Mouse (Mus musculus) midbrain, postnatal 0 days (tissue): ENCODE results near the gene N4bp2l2. TPM values are rescaled to one million over a fixed set of nuclear protein-coding genes. Genes with fewer than 3 reads are reported as not detected.

Experiments
- ATAC-seq: fragments of 200-750 bp; cut with Nextera tagmentation; 2 replicates; pipeline ENCODE4 v1.8.0; 2017; ENCODE audit warnings: moderate number of reproducible peaks, mild to moderate bottlenecking, moderate TSS enrichment, moderate library complexity; ENCODE audit not compliant: low FRiP score
- DNase-seq: peaks from one replicate; pipeline ENCODE4 v3.0.0-alpha.2; 2015; ENCODE audit warnings: low spot score
- H3K27ac ChIP-seq: fragments of 300-500 bp; sonication (generic); 2 replicates; pipeline ENCODE4 v1.5.1; 2014; ENCODE audit warnings: low read depth, mild to moderate bottlenecking, low read length, mixed read lengths
- H3K27me3 ChIP-seq: fragments of 300-500 bp; sonication (generic); 2 replicates; pipeline ENCODE4 v1.6.1; 2014; ENCODE audit warnings: low read length, control low read depth, mixed read lengths; ENCODE audit not compliant: insufficient read depth
- H3K36me3 ChIP-seq: fragments of 300-500 bp; sonication (generic); 2 replicates; pipeline ENCODE4 v1.6.1; 2014; ENCODE audit warnings: low read length, control low read depth, mixed read lengths; ENCODE audit not compliant: insufficient read depth
- H3K4me1 ChIP-seq: fragments of 300-500 bp; sonication (generic); 2 replicates; pipeline ENCODE4 v1.6.1; 2014; ENCODE audit warnings: mild to moderate bottlenecking, control low read depth, antibody characterized with exemption, low read length, mixed read lengths; ENCODE audit not compliant: insufficient read depth
- H3K4me2 ChIP-seq: fragments of 300-500 bp; sonication (generic); 2 replicates; pipeline ENCODE4 v1.6.1; 2014; ENCODE audit warnings: low read depth, mild to moderate bottlenecking, low read length, mixed read lengths; ENCODE audit not compliant: poor library complexity, severe bottlenecking
- H3K4me3 ChIP-seq: fragments of 300-500 bp; sonication (generic); 2 replicates; pipeline ENCODE4 v1.5.1; 2014; ENCODE audit warnings: low read depth, mild to moderate bottlenecking, low read length, moderate library complexity
- H3K9ac ChIP-seq: fragments of 300-500 bp; sonication (generic); replicated peaks from 2 replicates; pipeline ENCODE4 v1.6.1; 2014; ENCODE audit warnings: mild to moderate bottlenecking, low read length, moderate library complexity, mixed read lengths; ENCODE audit not compliant: poor library complexity, severe bottlenecking
- H3K9me3 ChIP-seq: fragments of 300-500 bp; sonication (generic); 2 replicates; pipeline ENCODE4 v1.6.1; 2016; ENCODE audit warnings: low read length, control low read depth
- CTCF ChIP-seq: IDR thresholded peaks from 2 replicates; pipeline ENCODE4 v1.5.1; 2016; ENCODE audit warnings: antibody characterized with exemption, mild to moderate bottlenecking
- WGBS: fragments of 180-500 bp; shearing (Covaris S2); extraction: QIAGEN DNeasy Blood & Tissue Kit; methylation state at CpG from one replicate; pipeline ENCODE4 v1.1.7; 2014; 5-methylcytosine and 5-hydroxymethylcytosine counted together
- polyA plus RNA-seq: library from polyadenylated mRNA; unstranded; fragments of >200 nt; fragmentation: Nextera tagmentation; extraction: Ambion mirVana; gene quantifications from 2 replicates; pipeline ENCODE4 v1.2.1, GENCODE M21; 2015
- total RNA-seq: library from RNA; depleted of rRNA; stranded (reverse); fragments of >200 nt; gene quantifications from 2 replicates; pipeline ENCODE4 v1.2.3, GENCODE M21; 2014

Gene N4bp2l2
- total and polyA plus RNA-seq, 2 experiments from 2014 or later, result 29.1 to 38.9 TPM

GRCm38 (mm10) chr5:150616731-150617130 lies 49.3 kb downstream of the N4bp2l2 start:
- Histone ChIP-seq H3K36me3 (no peaks in the 10 kb centered on the region; the same call in 1 of the 2 replicates), H3K4me1 (no peaks in the 10 kb centered on the region), H3K9me3 (no peaks in the 10 kb centered on the region), H3K27ac (no peak overlapping the region), H3K9ac (no peak overlapping the region), H3K4me3 (no peak overlapping the region), H3K4me2 (no peak overlapping the region), H3K27me3 (no peaks in the 10 kb centered on the region)
- ATAC-seq (no peak), DNase-seq (no peak)
- TF ChIP-seq CTCF, result no peak
- 75% methylated on average over 3 of the region's 3 CpGs for WGBS

- no peak for DNase-seq
- no peak overlapping the region for H3K9ac ChIP-seq
- H3K4me1 ChIP-seq, result no peaks in the 10 kb centered on the region
- no peaks in the 10 kb centered on the region for H3K27me3 ChIP-seq
- no peaks in the 10 kb centered on the region; the same call in 1 of the 2 replicates for H3K36me3 ChIP-seq
- H3K9me3 ChIP-seq, result no peaks in the 10 kb centered on the region
- H3K27ac ChIP-seq, result no peak overlapping the region
- no peak overlapping the region for H3K4me2 ChIP-seq
- H3K4me3 ChIP-seq, result no peak overlapping the region
- 98% methylated on average over 2 of the region's 2 CpGs for WGBS
- no peak for ATAC-seq
- no peak for TF ChIP-seq CTCF
Observed at GRCm38 (mm10) chr5:150616216-150616615, 49.8 kb downstream of the N4bp2l2 start.

GRCm38 (mm10) chr5:150614054-150614453 lies 51.9 kb downstream of the N4bp2l2 start:
- Histone ChIP-seq H3K9ac (no peak overlapping the region), H3K4me1 (no peaks in the 10 kb centered on the region), H3K9me3 (no peaks in the 10 kb centered on the region), H3K27ac (no peak overlapping the region), H3K36me3 (no peaks in the 10 kb centered on the region; the same call in 1 of the 2 replicates), H3K4me2 (no peak overlapping the region), H3K27me3 (no peaks in the 10 kb centered on the region), H3K4me3 (no peak overlapping the region)
- WGBS, result 93% methylated on average over 2 of the region's 2 CpGs
- ATAC-seq, result no peak
- no peak for TF ChIP-seq CTCF
- DNase-seq, result no peak

GRCm38 (mm10) chr5:150611697-150612096 lies 54.3 kb downstream of the N4bp2l2 start:
- ATAC-seq, result no peak
- Histone ChIP-seq H3K9me3 (no peaks in the 10 kb centered on the region), H3K4me1 (no peaks in the 10 kb centered on the region), H3K27me3 (no peaks in the 10 kb centered on the region), H3K4me2 (no peak overlapping the region), H3K4me3 (no peak overlapping the region), H3K36me3 (peaks cover 12% of the 10 kb centered on the region), H3K27ac (no peak overlapping the region), H3K9ac (no peak overlapping the region)
- 84% methylated on average over 12 of the region's 12 CpGs for whole genome bisulfite sequencing
- no peak for DNase-seq
- TF ChIP-seq CTCF, result no peak

GRCm38 (mm10) chr5:150611136-150611535 lies 54.8 kb downstream of the N4bp2l2 start:
- ATAC-seq (no peak), DNase-seq (no peak)
- no peaks in the 10 kb centered on the region for H3K27me3 ChIP-seq
- no peaks in the 10 kb centered on the region for H3K9me3 ChIP-seq
- H3K4me2 ChIP-seq, result no peak overlapping the region
- H3K4me3 ChIP-seq, result no peak overlapping the region
- H3K9ac ChIP-seq, result no peak overlapping the region
- peaks cover 12% of the 10 kb centered on the region for H3K36me3 ChIP-seq
- no peaks in the 10 kb centered on the region for H3K4me1 ChIP-seq
- no peak for TF ChIP-seq CTCF
- 75% methylated on average over 1 of the region's 1 CpGs for WGBS
- no peak overlapping the region for H3K27ac ChIP-seq

GRCm38 (mm10) chr5:150607631-150608030 lies 58.4 kb downstream of the N4bp2l2 start:
- H3K4me3 ChIP-seq, result no peak overlapping the region
- no peaks in the 10 kb centered on the region for H3K9me3 ChIP-seq
- no peak for TF ChIP-seq CTCF
- H3K4me2 ChIP-seq, result no peak overlapping the region
- H3K27me3 ChIP-seq, result no peaks in the 10 kb centered on the region
- H3K36me3 ChIP-seq, result peaks cover 12% of the 10 kb centered on the region
- DNase-seq, result no peak
- H3K4me1 ChIP-seq, result no peaks in the 10 kb centered on the region
- WGBS, result 93% methylated on average over 8 of the region's 8 CpGs
- no peak for ATAC-seq
- H3K9ac ChIP-seq, result no peak overlapping the region
- no peak overlapping the region for H3K27ac ChIP-seq
